Mouse (Mus musculus) heart, embryonic 14.5 days (tissue): ENCODE measurements at regions not wholly inside any gene's neighbourhood (a gene's known extent, or its start where the extent isn't known, plus 50 kb on each side); places are given as distances from the start of the nearest gene placed in this dataset.

Experiments
- ATAC-seq: fragments of 200-750 bp; cut with Nextera tagmentation; 2 replicates; pipeline ENCODE4 v1.8.0; 2017; ENCODE audit warnings: low read depth, moderate TSS enrichment; ENCODE audit not compliant: insufficient number of reproducible peaks, insufficient read depth, low FRiP score
- H3K27ac ChIP-seq, 2 experiments: fragments of 200-500 bp in 1 of 2; fragments of 300-500 bp in 1 of 2; sonication (generic) in 1 of 2; replicated peaks in 1 of 2; 2 replicates each; pipeline ENCODE4 v1.5.1; 2012 to 2014; ENCODE audit warnings: low read depth in 2 of 2, low read length in 2 of 2, control low read depth in 1 of 2, mild to moderate bottlenecking in 1 of 2, mixed read lengths in 1 of 2; ENCODE audit not compliant: control insufficient read depth in 1 of 2, insufficient read depth in 1 of 2
- H3K27me3 ChIP-seq: fragments of 300-500 bp; sonication (generic); 2 replicates; pipeline ENCODE4 v1.6.1; 2014; ENCODE audit warnings: mild to moderate bottlenecking, low read length, control low read depth; ENCODE audit not compliant: control insufficient read depth, insufficient read depth
- H3K36me3 ChIP-seq: fragments of 300-500 bp; sonication (generic); 2 replicates; pipeline ENCODE4 v1.6.1; 2014; ENCODE audit warnings: mild to moderate bottlenecking, control low read depth, low read length, mixed read lengths; ENCODE audit not compliant: control insufficient read depth, insufficient read depth
- H3K4me1 ChIP-seq, 2 experiments: fragments of 200-500 bp in 1 of 2; fragments of 300-500 bp in 1 of 2; sonication (generic) in 1 of 2; 2 replicates each; pipeline ENCODE4 v1.6.1; 2012 to 2014; ENCODE audit warnings: low read length in 2 of 2, control low read depth in 1 of 2, mixed read lengths in 1 of 2; ENCODE audit not compliant: control insufficient read depth in 2 of 2, insufficient read depth in 2 of 2
- H3K4me2 ChIP-seq: fragments of 300-500 bp; sonication (generic); 2 replicates; pipeline ENCODE4 v1.6.1; 2014; ENCODE audit warnings: mild to moderate bottlenecking, low read length
- H3K4me3 ChIP-seq, 2 experiments: fragments of 200-500 bp in 1 of 2; fragments of 300-500 bp in 1 of 2; sonication (generic) in 1 of 2; 2 replicates each; pipeline ENCODE4 v1.5.1; 2012 to 2014; ENCODE audit warnings: low read length in 2 of 2, mild to moderate bottlenecking in 2 of 2, control low read depth in 1 of 2, low read depth in 1 of 2, moderate library complexity in 1 of 2; ENCODE audit not compliant: control insufficient read depth in 1 of 2, insufficient read depth in 1 of 2
- H3K9ac ChIP-seq: fragments of 300-500 bp; sonication (generic); 2 replicates; pipeline ENCODE4 v1.6.1; 2014; ENCODE audit warnings: mild to moderate bottlenecking, low read length
- H3K9me3 ChIP-seq: fragments of 300-500 bp; sonication (generic); 2 replicates; pipeline ENCODE4 v1.6.1; 2016; ENCODE audit warnings: low read length, control low read depth; ENCODE audit not compliant: control insufficient read depth
- WGBS: fragments of 180-500 bp; shearing (Covaris S2); extraction: QIAGEN DNeasy Blood & Tissue Kit; methylation state at CpG from one replicate; pipeline ENCODE4 v1.1.7; 2014; 5-methylcytosine and 5-hydroxymethylcytosine counted together

DNA sequence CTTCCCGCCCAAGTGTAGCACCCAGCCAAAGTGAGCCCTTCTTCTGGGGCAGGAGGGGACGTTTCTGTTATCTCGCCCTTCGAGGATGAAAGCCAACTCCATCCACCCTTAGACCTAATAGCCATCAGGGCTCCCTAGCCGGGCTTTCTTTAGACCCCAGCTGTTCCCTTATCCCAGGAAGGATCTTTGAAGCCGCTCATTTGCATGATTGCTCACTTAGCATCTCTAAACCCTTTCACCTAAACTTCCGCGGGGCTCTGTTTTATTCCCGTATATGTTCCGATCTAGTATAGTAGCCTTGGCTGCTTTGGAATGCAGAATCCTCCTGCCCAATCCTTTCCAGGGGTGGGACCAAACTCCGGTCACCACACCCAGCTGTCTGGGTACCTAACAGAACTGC, 84.3 kb upstream of the H2afz start:
- 0 out of 2 replicates have a peak overlapping the region, but pooled peaks have one; percentile 8 for H3K9ac ChIP-seq
- WGBS: 6% methylated on average over 11 of the region's 11 CpGs
- H3K4me2 ChIP-seq: peak overlapping the region; percentile 60
- no peaks in the 10 kb centered on the region; the same call in 1 of the 2 replicates for H3K27me3 ChIP-seq
- H3K4me1 ChIP-seq: peaks cover 13 to 25% of the 10 kb centered on the region in 2 experiments
- H3K27ac ChIP-seq: no peak overlapping the region
- H3K9me3 ChIP-seq: no peaks in the 10 kb centered on the region
- peak overlapping the region in 1 of 2 experiments; percentile 8; a peak in 3 of 4 replicates for H3K4me3 ChIP-seq
- H3K36me3 ChIP-seq: no peaks in the 10 kb centered on the region
- no peak for ATAC-seq

DNA sequence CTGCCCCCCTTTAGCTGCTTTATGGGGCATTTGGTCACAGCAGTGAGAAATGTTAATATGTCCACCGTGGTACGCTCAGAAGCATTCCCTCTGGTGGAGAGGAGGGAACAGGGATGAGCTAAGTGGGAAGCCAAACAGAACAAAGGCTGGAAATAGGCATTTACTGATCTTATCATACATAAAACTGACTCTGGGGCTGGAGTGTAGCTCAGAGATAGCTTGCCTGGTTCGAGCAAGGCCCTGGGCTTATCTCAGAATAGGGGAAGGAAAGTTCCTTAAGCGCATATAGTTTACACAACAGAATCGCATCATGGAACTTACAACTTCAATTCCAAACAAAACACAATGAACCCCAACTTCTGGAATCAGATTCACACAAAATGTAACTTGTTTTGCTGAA, 81.5 kb upstream of the H2afz start:
- no peaks in the 10 kb centered on the region; the same call in 1 of the 2 replicates for H3K27me3 ChIP-seq
- no peaks in the 10 kb centered on the region for H3K9me3 ChIP-seq
- 57% methylated on average over 5 of the region's 5 CpGs for WGBS
- H3K4me2 ChIP-seq: no peak overlapping the region
- no peak for ATAC-seq
- H3K4me3 ChIP-seq: no peak overlapping the region
- H3K36me3 ChIP-seq: no peaks in the 10 kb centered on the region
- no peak overlapping the region for H3K9ac ChIP-seq
- H3K27ac ChIP-seq: no peak overlapping the region
- H3K4me1 ChIP-seq: peaks cover 9 to 24% of the 10 kb centered on the region in 2 experiments

DNA sequence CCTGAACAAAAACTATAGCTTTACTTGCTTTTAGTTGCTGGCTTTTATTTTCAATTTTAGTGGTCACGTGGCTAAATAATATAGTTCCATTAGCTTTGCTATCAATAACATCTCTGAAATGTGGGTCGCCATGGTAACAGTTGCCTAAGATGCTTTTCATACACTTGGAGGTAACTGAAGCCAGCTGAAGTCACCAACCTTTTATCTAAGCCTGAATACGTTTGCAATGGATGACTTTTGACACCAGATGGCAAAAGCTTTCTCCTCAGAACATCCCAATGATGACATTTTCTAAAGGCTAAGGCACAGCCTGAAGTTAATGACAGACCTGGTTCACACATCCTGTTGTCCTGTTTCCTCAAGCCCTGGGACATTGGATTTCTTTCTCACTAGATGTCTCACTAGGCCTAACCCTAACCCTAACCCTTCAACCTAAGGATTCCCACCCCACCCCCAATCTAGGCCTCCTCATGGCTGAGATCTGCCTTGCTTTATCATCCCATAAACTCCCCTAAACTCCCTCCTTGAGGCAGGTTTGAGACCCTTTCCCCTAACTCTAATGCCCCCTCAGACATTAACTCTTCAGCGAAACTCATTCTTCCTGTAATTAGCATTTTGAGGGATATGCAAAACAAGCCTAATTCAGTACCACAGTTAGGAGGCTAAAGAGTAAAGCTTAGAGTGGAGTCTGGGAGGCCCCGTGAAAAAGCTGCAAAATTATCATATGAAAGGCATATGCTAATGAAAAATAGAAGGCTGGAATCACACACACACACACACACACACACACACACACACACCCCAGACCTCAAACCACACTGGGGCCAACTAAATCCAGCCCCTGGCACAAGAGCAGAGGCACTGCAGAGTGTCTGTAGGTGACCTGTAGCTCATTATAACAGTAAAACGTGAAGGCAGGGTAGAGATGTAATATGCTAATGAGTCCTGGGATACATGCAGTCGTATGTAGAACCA, 80.1 kb upstream of the H2afz start:
- Histone ChIP-seq H3K4me1 (peaks cover 9 to 24% of the 10 kb centered on the region in 2 experiments), H3K9ac (no peak overlapping the region), H3K9me3 (no peaks in the 10 kb centered on the region), H3K4me3 (no peak overlapping the region), H3K27ac (peak overlapping the region; percentile 78 to 85), H3K27me3 (no peaks in the 10 kb centered on the region; the same call in 1 of the 2 replicates), H3K36me3 (no peaks in the 10 kb centered on the region), H3K4me2 (peak overlapping the region; percentile 40; the same call in 1 of the 2 replicates)
- ATAC-seq: no peak
- WGBS: 62% methylated on average over 7 of the region's 7 CpGs

DNA sequence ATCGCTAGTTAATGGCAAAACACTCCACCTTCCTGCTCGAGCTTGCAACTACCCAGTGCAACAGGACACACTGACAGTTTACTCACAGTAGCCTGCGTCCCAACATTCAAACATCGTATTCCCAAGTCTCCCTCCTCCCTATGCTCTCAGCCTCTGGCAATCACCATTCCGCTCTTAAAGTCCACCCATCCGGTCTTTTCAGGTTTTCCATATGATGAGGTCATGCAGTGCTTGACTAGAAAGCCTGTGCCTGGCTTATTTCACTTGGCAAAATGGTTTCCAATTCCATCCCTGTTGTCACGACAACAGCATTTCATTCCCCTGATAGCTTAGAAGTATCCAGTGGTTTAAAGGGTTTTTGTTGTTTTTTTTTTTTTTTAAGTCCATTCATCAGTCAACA, 79.1 kb upstream of the H2afz start:
- Histone ChIP-seq H3K36me3 (no peaks in the 10 kb centered on the region), H3K9ac (peak overlapping the region; percentile 42; the same call in 1 of the 2 replicates), H3K4me3 (no peak overlapping the region), H3K27ac (peak overlapping the region; percentile 78 to 85), H3K4me1 (peaks cover 6 to 19% of the 10 kb centered on the region in 2 experiments), H3K4me2 (peak overlapping the region; percentile 40), H3K27me3 (no peaks in the 10 kb centered on the region; the same call in 1 of the 2 replicates), H3K9me3 (no peaks in the 10 kb centered on the region)
- WGBS: 33% methylated on average over 7 of the region's 7 CpGs
- ATAC-seq: peak; percentile 53; the same call in 1 of the 2 replicates

DNA sequence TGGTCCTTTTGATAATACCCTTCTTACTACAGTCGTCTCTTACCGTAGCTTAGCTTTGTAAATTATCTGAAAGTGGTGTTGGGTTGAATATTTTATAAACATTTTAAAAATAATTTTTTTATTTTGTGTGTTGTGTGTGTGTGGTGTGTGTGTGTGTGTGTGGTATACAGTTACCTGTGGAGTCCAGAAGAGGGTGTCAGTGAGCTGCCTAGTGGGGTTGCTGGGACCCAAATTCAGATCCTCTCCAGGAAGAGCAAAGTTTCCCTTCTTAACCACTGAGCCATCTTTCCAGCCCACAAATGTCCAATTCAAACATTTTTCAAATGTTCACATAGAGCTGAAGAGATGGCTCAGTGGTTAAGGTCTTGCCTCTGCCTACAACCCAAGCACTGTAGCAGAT, 78.4 kb upstream of the H2afz start:
- WGBS: 6% methylated on average over 2 of the region's 2 CpGs

DNA sequence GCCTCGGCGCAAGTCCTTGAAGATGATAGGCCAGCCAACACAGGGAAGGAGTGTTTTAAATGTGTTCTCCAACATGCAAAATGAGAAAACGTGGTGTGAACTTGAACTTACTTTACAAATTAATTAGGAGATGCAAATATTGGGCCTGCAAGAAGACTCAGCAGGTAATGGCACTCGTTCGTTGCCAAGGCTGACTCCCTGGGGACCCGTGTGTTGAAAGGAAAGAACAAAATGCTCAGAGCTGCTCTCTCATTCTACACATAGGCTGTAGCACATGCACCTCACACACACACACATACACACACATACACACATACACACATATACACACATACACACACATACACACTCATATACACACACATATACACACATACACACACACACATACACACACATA, 74.6 kb upstream of the H2afz start:
- WGBS: 74% methylated on average over 6 of the region's 6 CpGs
- Histone ChIP-seq H3K4me3 (no peak overlapping the region), H3K4me1 (peaks cover 5 to 10% of the 10 kb centered on the region in 2 experiments), H3K27me3 (no peaks in the 10 kb centered on the region), H3K4me2 (no peak overlapping the region), H3K36me3 (no peaks in the 10 kb centered on the region), H3K27ac (no peak overlapping the region), H3K9ac (no peak overlapping the region), H3K9me3 (no peaks in the 10 kb centered on the region)
- no peak for ATAC-seq

More for the DNA sequence above, 78.4 kb upstream of the H2afz start:
- Histone ChIP-seq H3K4me1 (peaks cover 5 to 15% of the 10 kb centered on the region in 2 experiments), H3K9ac (no peak overlapping the region), H3K36me3 (no peaks in the 10 kb centered on the region), H3K27me3 (no peaks in the 10 kb centered on the region; the same call in 1 of the 2 replicates), H3K27ac (peak overlapping the region in 1 of 2 experiments; percentile 45; a peak in 2 of 4 replicates), H3K4me3 (no peak overlapping the region), H3K9me3 (no peaks in the 10 kb centered on the region), H3K4me2 (no peak overlapping the region)
- no peak for ATAC-seq

DNA sequence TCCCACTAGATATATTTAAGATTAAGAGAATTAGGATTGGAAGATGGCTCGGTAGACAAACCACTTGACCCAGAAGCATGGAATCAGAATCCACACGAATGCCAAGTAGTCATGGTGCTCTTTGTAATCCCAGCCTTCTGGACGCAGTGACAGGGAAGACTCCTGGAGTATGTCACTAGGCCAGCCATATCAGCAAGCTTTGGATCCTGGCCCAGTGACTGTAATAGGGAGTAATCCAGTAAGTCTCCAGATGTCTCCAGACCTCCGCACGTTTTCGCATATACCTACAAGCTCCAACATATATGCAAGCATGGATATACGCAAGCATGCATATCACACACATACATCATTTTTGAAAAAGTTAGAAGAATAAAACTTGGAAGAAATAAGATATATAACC, 73.9 kb upstream of the H2afz start:
- WGBS: 40% methylated on average over 7 of the region's 7 CpGs
- H3K27me3 ChIP-seq: no peaks in the 10 kb centered on the region
- H3K9ac ChIP-seq: no peak overlapping the region
- H3K4me2 ChIP-seq: no peak overlapping the region
- H3K36me3 ChIP-seq: no peaks in the 10 kb centered on the region
- no peak overlapping the region for H3K27ac ChIP-seq
- no peaks in the 10 kb centered on the region for H3K9me3 ChIP-seq
- ATAC-seq: 0 out of 2 replicates have a peak, but pooled peaks have one; percentile 21
- peaks cover 2 to 4% of the 10 kb centered on the region in 2 experiments; a peak in 3 of 4 replicates for H3K4me1 ChIP-seq
- no peak overlapping the region for H3K4me3 ChIP-seq
